Mouse (Mus musculus) monocyte, adult 5-6 weeks (primary cell): Measurements from ENCODE around the gene Ypel5. TPM values are rescaled to one million over a fixed set of nuclear protein-coding genes. Genes with fewer than 3 reads are reported as not detected.
A peak's percentile ranks its signal among the peaks of the same experiment; 100 is the strongest.

Source experiments
- ATAC-seq: fragments of 153-309, 156-312 bp; replicated peaks from 2 replicates; pipeline ENCODE4 v1.8.0; 2017; ENCODE audit warnings: mild to moderate bottlenecking; ENCODE audit not compliant: low TSS enrichment, insufficient number of reproducible peaks, severe bottlenecking, poor library complexity, low FRiP score
- total RNA-seq: library from RNA; stranded (forward); fragments of 200-1000, 200-491, 200-594 nt; gene quantifications from 3 replicates; pipeline ENCODE4 v1.2.3, GENCODE M21; 2017

Gene Ypel5
- total RNA-seq: 165 to 238 TPM (median 228 TPM) in 3 replicates

DNA sequence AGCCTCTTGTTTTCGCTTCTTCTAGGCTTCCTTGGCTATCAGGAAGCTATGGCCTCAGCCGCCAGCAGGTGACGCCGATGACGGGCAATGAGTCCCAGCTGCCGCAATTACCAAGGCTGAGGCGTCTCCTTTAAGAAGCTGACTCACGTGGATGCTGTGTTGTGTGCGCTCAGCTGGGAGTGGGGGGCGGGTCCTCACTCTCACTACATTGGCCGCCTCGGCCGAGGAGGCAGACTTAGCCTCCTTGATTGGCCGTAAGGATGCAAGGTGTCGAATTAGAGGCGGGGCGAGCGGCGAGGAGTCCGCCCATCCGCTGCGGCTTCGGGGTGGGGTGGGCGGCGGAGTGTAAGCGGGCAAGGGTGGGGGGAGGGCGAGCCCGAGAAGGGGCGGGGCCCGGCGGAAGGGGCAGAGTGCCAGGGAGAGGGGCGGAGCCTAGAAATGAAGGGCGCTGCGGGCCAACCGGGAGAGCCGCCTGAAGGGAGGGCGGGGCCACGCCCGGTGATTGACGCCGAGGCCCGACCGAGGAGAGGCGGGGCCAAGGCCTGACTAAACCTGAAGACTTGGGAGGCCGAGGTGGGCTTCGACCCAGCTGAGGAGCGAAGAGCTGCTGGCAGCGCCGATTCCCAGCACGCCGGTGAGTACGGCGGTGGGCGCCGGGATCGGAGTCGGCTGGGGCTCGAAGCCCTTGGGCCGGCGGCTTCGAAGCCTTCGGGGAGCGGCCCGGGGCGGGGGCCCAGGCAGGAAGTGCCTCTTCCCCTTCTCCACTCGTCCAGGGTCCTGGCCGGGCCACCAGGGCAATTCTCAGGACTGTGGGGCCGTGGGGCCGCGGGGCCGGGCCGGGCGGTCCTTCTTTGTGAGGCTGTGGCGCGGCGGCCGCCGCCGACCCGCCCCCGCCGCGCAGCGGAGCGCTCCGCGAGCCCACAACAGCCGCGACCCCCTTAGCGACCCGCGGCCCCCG is at the start of gene Ypel5:
Gene Ypel5, plus strand, starts transcription at position 296 of the 958 bp plus-strand sequence.
- ATAC-seq: peak; percentile 93

DNA sequence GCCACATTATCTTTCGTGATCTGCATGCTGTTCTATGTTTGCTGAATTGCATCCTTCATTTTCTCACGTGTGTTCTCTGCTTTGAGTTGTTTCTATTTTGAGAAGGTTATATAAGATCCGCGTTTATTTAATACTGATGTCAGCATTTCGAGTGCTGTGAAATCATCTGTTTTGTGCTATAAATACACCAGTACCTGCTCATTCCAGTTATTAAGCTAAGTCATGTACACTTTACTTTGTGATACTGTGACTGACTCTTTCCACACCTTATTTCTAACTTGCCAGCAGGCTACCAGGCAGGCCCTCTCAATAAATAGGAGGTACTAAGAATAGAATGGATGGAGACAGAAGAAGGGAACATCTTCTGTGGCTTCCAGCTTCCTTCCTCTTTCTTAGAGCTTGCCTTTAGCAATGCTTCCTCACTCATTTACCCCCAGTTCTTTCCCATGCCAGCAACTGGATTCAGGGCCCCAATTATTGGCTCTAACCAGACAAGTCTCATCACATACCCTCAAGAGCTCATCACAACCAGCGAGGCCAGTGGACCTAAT is 48.3 kb upstream of the Ypel5 start:
- peak; percentile 66; the same call in 1 of the 2 replicates for ATAC-seq

DNA sequence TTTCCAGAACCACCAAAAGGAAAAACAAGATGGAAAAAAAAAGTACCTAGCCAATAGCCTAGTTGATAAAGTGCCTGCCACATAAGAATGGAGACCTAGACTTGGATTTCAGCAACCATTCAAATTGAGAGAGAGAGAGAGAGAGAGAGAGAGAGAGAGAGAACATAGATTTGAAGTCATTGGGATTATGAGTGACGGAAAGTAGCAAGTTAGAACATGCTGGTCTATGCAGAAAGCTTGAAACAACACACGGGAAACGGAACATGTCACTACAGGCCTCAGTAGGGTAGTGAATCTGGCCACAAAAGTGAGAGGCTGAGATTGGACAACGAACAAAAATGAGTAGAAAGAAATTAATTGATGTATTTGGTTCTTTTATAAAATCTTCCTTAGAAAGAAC is 43.0 kb upstream of the Ypel5 start:
- ATAC-seq: no peak

DNA sequence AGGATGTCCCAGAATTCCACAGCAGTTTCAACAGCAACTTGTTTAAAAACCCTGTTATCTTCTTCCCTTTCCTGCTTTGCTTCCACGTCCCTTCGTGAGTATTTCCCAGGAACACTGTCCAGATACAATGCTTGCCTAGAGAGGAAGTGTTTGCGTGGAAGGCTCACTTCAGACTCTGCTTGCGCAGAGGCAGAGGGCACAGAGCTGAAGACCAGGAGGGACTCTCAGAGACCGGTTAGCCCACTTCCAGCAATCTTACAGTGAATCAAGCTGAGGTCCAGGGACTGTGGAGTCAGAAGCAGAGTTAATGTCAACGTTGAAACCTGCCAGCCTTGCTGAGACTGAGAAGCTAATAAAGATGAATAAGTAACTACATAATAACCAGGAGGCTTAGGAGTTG is 41.6 kb upstream of the Ypel5 start:
- no peak for ATAC-seq

DNA sequence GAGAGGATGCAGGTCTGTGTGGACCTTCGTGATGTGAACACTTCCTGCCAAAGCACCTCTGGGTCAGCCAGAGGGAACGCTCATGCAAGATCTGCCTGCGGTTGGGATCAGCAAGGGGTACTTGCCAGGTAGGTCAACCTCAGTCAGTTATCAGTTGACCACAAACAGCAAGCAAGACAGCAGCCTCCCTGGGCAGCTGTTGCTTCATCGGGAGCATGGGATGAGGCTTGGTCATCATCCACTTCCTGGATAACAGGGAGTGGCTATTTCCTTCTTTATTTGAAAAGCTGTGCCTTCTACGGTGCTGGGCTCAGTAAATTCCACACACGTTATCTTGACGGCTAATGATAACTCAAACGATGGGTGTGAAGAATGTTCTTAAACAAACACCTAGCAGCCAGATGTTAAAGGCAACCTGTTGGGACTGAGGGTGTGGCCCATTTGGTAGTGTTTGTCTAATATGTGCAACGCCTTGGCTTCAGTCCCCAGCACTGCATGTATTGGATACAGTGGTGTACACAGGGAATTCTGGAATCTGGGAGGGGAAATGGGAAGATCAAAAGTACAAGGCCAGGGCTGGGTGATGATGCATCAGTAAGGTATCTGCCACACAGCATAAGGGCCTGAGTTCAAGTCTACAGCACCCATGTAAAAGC is 40.7 kb upstream of the Ypel5 start:
- no peak for ATAC-seq

DNA sequence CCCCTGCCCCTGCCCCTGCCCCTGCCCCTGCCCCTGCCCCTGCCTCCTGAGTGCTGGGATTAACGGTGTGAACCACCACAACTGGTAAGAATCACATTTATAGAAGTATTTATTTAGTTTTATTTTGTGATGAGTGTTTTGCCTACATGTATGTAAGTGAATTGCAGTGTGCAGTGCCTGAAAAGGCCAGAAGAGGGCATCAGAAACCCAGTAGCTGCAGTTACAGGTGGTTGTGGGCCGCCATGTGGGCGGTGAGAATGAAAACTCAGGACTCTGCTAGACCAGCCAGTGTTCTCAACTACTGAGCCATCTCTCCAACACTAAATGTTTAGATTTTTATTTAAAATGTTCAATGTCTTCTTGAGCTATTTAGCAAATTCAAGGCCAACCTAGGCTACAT is 39.7 kb upstream of the Ypel5 start:
- no peak for ATAC-seq

DNA sequence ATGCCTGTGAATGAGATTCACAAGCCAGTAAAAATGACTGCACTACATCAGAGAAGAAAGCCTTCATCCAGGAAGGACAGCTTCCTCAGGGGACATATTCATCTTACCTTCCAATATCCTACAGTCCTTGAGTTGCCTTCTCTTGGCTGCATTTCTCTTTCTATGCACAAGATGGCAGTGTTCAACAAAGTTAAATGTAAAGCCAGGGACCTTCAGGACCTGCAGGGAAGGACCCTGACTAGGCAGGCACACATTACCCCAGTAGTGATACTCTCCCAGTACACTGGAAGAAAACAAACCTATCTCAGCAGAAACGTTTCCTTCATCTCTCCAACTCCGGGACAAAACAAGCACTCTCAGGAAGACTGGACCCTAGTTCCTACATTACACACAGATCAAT is 38.4 kb upstream of the Ypel5 start:
- peak; percentile 68; the same call in 1 of the 2 replicates for ATAC-seq

DNA sequence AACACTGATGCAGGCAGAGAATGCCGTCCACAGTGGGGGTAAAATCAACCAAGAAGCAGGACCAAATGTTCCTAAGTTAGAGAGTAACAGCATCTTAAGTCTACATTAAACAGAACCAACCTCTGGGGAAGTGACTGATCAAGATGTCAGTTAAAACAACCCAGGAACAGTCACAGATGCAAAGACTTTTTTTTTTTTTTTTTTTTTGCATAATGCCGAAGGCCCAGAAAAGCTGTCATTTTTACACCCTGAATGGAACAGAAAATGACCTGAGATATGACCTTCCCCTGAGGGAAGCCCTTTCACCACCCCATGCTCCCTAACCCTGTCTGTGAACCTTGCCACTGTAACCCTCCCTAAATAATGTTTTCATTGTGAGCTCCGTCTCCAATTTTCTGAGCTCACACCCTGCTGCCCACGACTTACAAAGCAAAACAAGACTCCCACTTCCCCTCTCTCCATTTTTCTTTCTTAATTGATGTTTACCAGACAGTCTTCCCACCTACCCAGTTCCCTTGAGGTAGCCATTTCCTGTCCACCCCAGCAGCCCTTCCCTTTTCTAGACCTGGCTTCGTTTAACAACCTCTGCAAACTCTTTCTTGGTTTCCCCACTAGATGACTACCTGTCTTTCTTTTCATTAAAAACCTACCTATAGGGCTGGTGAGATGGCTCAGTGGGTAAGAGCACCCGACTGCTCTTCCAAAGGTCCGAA is 26.2 kb upstream of the Ypel5 start:
- no peak for ATAC-seq

DNA sequence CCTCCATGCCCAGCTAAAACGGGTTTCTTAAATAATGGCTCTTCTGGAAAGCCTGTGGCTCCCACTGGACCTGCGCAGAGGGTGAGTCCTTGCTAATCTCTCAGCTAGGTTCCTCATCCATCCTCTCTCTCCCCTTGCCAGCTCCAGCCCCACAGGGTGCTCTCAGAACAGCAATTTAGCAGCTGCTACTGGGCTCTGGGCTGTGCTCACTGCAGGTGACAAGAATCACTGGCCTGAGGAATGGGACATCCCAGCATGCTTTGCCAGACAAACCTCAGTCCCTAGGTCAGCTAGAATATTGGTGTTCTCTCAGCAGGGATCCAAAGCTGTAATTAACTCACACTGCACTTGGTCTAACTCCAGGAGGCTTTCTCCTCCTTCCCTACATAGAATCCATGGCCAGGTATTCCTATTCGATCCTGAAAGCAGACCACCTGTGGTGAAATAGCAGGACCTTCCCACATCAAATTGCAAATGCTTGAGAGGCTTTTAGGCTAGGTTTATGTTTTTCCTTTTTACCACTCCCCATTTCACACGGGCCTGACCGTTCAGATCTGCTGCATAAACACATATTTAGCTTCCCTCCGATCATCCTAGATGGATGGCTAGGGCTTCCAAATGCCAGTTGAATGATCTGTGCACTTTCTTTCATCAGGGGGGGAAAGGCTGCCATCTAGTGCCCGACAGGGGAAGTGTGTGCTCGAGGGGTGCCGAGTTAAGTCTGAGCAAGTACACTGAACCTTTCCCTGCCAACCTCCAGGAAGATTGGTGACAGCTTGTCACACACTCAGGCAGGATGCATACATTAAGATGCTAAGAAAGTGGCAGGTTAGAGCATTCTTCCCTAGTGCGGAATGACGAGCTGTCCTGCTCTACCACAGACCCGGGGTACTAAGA is 22.6 kb upstream of the Ypel5 start:
- ATAC-seq: peak; percentile 85

DNA sequence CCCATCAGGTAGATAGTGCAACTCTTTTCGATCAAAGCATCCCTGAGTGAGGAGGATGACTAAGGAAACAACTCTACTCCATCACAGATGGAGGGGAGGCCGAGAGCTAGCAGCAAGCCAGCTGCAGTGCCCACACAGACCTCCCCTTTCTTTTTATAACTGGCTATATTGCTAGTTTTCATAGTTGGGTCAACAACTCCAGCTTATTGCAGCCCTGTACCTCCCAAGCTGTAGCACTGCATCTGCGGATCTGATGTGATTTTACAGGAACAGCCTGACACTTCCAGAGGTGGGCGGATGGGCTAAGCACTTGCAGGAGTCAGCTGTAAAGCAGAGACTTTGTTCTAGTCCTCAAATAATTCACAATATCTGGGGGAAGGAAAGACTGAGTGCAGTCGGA is 18.7 kb upstream of the Ypel5 start:
- no peak for ATAC-seq

DNA sequence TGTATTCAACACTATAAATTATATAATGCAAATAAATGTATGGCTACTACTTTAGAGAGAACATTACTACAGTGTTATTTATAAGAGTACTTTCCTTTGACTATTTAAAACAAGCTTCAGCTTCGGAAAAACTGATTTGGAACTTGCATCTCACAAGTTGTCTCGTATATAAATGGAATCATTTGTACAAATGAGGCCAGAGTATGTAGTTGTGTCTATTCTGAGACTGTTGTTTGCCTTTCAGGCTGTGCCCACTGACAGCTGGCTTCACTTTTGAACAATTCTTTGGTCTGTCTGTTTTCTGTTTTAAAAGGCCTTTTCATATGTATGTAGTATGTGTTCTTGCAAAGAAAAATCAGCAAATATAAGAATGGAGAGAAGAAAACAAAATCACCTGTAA is 16.5 kb upstream of the Ypel5 start:
- no peak for ATAC-seq

DNA sequence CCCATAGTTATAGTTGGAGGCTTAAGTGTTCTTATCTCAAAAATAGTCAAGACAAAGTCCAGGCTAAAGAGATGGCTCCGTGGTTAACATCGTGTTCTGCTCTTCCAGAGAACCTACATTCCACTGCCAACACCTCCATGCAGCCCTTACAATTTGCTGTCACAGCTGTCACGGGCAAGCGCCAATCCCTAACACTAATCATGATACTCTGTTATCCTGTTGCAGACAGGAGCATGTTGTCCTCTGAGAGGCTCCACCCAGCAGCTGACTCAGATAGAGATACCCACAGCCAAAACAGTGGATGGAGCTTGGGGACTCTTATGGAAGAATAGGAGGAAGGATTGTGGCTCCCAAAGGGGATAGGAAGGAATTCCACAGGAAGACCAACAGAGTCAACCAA is 15.8 kb upstream of the Ypel5 start:
- no peak for ATAC-seq

DNA sequence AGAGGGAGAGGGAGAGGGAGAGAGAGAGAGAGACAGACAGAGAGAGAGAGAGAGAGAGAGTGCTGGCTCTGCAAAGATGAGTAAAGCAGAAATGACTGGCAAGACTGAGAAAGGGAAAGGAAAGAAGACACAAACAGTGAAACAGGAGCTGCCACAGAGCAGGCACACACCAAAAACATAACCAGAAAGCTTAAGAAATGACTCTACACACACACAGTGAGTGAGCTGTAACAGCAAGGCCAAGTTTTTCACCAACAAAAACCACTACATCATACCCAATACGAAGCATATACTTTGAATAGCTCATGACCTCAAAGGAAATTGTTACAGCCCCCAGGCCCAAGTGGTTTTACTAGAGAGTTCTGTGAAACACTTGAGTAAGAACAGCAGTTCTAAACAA is 14.3 kb upstream of the Ypel5 start:
- no peak for ATAC-seq

DNA sequence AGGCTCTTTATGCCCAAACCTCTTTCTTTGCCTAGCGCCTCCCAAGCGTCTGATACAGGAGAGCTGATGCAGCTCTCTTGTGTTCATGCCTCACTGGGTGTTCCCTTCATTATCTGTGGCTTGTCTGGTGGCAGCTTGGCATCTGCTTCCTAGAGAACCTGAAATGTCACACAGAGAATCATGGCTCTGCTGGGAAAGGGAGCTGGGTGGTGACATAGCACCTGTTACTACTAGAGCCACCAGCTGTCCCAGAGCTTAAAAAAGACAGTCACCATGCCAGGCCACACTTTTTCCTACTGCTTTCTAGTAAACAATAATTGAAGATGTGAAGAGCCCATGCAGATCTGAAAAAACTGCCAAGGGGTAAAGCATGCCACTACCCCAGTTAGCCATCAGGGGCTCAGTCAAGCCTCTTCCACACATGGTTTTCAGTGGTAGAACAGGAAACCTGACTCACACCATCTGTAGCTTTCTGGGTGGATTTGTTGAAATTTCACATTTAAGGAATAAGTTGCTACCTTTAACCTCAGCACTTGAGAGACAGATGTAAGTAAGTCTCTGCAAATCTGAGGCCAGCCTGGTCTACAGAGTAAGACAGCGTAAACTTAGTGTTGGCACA is 9.2 kb upstream of the Ypel5 start:
- ATAC-seq: no peak

DNA sequence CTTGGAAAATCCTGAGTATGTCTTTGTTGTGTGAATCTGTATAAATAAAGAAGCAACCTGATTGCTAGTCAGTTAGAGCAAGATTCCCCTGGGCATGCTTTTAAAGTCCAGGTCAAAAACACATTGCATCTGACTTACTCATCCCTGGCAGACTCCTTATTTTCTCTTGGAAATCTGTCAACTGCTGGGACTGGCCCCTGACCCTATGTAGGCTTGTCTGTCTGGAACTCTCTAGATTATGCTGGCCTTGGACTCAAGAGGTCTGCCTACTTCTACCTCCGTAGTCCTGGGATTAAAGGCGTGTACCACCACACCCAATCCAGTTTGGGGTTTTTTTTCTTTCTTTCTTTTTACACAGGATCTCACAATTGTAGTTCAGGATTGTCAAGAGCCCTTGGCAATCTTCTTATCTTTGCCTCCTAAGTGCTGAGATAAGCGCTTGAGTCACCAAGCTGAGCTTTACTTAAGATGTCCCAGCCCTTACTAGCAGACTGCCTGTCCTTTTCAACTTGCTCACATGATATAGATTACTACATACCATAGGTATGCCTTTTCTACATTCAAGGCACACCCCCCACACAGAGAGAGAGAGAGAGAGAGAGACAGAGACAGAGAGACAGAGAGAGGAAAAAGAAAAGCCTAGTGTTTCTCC is 8.1 kb upstream of the Ypel5 start:
- ATAC-seq: no peak

DNA sequence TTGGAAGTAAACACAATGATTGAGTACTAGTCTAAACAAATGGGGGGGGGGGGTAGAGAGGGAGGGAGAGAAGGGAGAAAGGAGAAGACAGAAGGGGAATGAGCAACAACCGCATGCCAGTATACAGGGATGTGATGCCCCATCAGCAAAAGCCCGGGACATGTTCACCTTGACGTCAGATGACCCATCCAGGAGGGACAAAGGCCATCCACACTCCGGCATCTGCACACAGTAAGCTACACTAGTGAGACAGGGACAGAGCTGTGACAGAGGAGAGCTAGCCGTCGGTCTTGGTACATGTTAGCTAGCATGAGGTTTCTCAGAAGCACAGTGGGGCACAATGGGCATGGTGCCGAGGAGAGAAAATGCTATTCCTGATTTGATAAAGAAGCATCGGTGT is 7.6 kb upstream of the Ypel5 start:
- no peak for ATAC-seq

DNA sequence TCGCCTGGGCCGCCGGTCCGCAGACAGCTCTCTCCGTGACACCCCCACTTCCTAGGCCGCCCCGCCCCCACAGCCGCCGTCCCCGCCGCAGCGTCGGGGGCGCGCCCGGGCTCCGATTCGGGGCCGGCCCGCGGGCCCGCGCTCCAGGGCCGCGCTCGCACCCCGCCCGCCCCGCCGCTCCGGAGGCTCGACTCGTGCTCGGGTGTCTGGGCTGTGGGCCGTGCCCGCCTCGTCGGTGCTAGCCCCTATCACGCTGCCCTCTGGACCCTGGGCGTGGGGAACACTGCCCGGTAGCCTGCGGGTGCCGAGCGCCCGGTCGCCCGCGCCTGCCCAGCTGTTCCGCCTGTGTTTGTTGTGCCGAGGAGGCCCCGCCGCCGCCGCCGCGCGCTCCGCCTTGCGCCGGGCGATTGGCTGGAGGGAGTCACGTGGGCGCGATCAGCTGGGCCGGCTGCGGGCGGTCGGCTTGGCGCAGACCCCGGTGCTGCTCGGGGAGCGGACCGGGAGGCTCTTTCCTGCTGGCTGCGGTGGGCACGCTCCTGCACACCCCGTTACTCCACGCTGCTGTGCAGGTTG is 973 bp downstream of the Ypel5 start:
- no peak for ATAC-seq
